Mouse (Mus musculus) limb, embryonic 11.5 days (tissue): ENCODE data around the gene Rsc1a1. TPM values are rescaled to one million over a fixed set of nuclear protein-coding genes. Genes with fewer than 3 reads are reported as not detected.

Experiments
- ATAC-seq: fragments of 200-750 bp; cut with Nextera tagmentation; 2 replicates; pipeline ENCODE4 v1.8.0; 2017; ENCODE audit warnings: low read depth; ENCODE audit not compliant: insufficient number of reproducible peaks, low FRiP score, low TSS enrichment
- DNase-seq: peaks from one replicate; pipeline ENCODE4 v3.0.0-alpha.2; 2015; ENCODE audit warnings: low spot score
- H3K27ac ChIP-seq: fragments of 300-500 bp; sonication (generic); replicated peaks from 2 replicates; pipeline ENCODE4 v1.5.1; 2014; ENCODE audit warnings: low read depth, mild to moderate bottlenecking, low read length
- H3K27me3 ChIP-seq: fragments of 300-500 bp; sonication (generic); 2 replicates; pipeline ENCODE4 v1.6.1; 2014; ENCODE audit warnings: mild to moderate bottlenecking, low read length, mixed read lengths; ENCODE audit not compliant: control insufficient read depth, insufficient read depth
- H3K36me3 ChIP-seq: fragments of 300-500 bp; sonication (generic); 2 replicates; pipeline ENCODE4 v1.6.1; 2014; ENCODE audit warnings: mild to moderate bottlenecking, low read length, moderate library complexity, mixed read lengths; ENCODE audit not compliant: control insufficient read depth, insufficient read depth
- H3K4me1 ChIP-seq: fragments of 300-500 bp; sonication (generic); 2 replicates; pipeline ENCODE4 v1.6.1; 2014; ENCODE audit warnings: low read length, mixed read lengths; ENCODE audit not compliant: control insufficient read depth, insufficient read depth
- H3K4me2 ChIP-seq: fragments of 300-500 bp; sonication (generic); 2 replicates; pipeline ENCODE4 v1.6.1; 2014; ENCODE audit warnings: low read depth, mild to moderate bottlenecking, moderate library complexity; ENCODE audit not compliant: severe bottlenecking
- H3K4me3 ChIP-seq: fragments of 300-500 bp; sonication (generic); 2 replicates; pipeline ENCODE4 v1.5.1; 2014; ENCODE audit warnings: low read depth, low read length
- H3K9ac ChIP-seq: fragments of 300-500 bp; sonication (generic); 2 replicates; pipeline ENCODE4 v1.6.1; 2014; ENCODE audit warnings: mild to moderate bottlenecking, low read length
- H3K9me3 ChIP-seq: fragments of 300-500 bp; sonication (generic); 2 replicates; pipeline ENCODE4 v1.6.1; 2016; ENCODE audit warnings: low read length; ENCODE audit not compliant: control insufficient read depth
- WGBS: fragments of 180-500 bp; shearing (Covaris S2); extraction: QIAGEN DNeasy Blood & Tissue Kit; methylation state at CpG from one replicate; pipeline ENCODE4 v1.1.7; 2014; 5-methylcytosine and 5-hydroxymethylcytosine counted together
- polyA plus RNA-seq: library from polyadenylated mRNA; unstranded; fragments of >200 nt; fragmentation: Nextera tagmentation; extraction: Ambion mirVana; gene quantifications from 2 replicates; pipeline ENCODE4 v1.2.1, GENCODE M21; 2014

The Rsc1a1 gene
- polyA plus RNA-seq, 1 experiment from 2014 or later = 3.5 TPM

DNA sequence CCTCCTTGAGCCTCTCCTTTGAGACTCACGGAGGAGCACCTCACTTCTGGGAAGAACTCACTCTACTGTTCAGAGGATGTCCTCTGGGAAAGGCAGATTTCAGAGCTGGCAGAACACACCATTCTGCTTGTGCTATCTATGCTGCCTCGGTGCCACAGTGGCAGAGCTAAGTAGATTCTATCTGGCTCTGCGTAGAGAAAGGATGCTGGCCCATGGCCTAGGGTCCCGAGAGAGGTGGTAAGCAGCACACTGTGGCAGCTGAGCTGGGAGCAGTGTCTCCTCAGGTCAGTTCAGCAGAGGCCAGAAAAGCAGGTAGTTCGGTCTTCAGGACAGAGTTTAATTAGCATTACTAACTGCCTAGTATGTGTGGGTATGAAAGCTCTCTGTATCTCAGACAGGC, 37.1 kb downstream of the Rsc1a1 start:
- no peak for ATAC-seq

GRCm38 (mm10) chr4:141647187-141647586, 38.2 kb downstream of the Rsc1a1 start:
- DNase-seq = no peak
- Histone ChIP-seq H3K9me3 (no peaks in the 10 kb centered on the region), H3K4me3 (no peak overlapping the region), H3K9ac (no peak overlapping the region), H3K4me1 (no peaks in the 10 kb centered on the region), H3K27me3 (no peaks in the 10 kb centered on the region), H3K27ac (no peak overlapping the region), H3K4me2 (no peak overlapping the region), H3K36me3 (peaks cover 5% of the 10 kb centered on the region; the same call in 1 of the 2 replicates)
- WGBS = 81% methylated on average over 3 of the region's 3 CpGs
- ATAC-seq = no peak

More for the DNA sequence above, 37.1 kb downstream of the Rsc1a1 start:
- Histone ChIP-seq H3K9me3 (no peaks in the 10 kb centered on the region), H3K36me3 (peaks cover 4% of the 10 kb centered on the region; the same call in 1 of the 2 replicates), H3K4me3 (no peak overlapping the region), H3K4me2 (no peak overlapping the region), H3K9ac (no peak overlapping the region), H3K4me1 (no peaks in the 10 kb centered on the region), H3K27me3 (no peaks in the 10 kb centered on the region), H3K27ac (no peak overlapping the region)
- WGBS = 93% methylated on average over 5 of the region's 5 CpGs
- no peak for DNase-seq

DNA sequence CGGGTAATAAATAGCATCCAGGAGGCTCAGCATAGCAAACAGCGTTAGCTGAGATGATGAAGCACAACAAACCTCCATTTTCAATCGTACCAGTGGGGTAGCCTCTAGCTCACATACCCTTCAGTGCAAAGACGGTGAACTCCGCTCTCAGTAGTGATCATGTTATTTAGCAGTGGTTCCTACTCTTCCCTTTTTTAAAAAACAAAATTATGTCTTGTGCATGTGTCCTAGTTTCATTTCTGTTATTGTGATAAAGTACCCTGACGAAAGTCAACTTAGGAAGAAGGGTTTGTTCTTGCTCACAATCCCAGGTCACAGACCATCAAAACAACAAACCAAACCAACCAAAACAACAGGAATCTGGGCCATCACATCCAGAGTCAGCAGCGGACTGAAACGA, 39.4 kb downstream of the Rsc1a1 start:
- ATAC-seq = no peak
- 93% methylated on average over 8 of the region's 8 CpGs for WGBS
- no peaks in the 10 kb centered on the region for H3K9me3 ChIP-seq
- DNase-seq = no peak
- no peaks in the 10 kb centered on the region for H3K27me3 ChIP-seq
- no peak overlapping the region for H3K27ac ChIP-seq
- no peak overlapping the region for H3K9ac ChIP-seq
- H3K4me2 ChIP-seq = no peak overlapping the region
- H3K4me1 ChIP-seq = no peaks in the 10 kb centered on the region
- H3K4me3 ChIP-seq = no peak overlapping the region
- peaks cover 10% of the 10 kb centered on the region for H3K36me3 ChIP-seq

DNA sequence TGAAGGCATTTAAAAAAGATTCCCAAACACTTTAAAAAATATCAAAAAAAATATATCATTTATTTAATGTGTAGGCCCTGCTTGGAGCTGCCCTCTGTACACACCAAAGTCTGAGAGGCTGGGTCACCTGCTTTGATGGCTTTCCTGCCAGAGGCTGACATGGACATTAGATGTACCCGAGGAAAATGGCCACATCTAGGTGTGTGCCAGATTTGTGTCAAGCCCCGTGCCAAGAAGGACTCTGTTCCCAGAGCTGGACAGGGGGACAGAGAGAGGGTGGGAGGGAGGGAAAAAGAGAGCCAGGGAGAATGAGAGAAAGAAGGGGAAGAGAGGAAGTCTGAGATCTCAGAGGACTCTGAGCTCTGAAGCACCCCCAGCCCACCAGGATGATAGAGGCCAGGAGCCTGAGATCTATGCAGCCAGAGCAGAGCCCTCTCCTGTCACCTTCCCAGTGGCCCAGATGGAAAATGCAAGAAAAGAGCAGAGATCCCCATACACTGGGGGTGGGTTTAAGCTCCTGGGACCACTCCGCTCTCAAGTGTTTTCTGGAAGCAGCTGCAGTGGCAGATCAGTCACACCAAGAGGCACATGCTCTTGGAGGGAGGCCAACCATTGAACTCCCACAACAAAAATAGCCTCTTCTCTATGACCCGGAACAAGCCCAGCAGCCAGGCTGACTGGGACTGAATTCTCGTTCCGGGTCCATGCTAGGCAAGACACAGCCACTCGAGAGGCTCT, 42.1 kb downstream of the Rsc1a1 start:
- H3K36me3 ChIP-seq = peaks cover 13% of the 10 kb centered on the region
- WGBS = 90% methylated on average over 7 of the region's 7 CpGs
- DNase-seq = no peak

DNA sequence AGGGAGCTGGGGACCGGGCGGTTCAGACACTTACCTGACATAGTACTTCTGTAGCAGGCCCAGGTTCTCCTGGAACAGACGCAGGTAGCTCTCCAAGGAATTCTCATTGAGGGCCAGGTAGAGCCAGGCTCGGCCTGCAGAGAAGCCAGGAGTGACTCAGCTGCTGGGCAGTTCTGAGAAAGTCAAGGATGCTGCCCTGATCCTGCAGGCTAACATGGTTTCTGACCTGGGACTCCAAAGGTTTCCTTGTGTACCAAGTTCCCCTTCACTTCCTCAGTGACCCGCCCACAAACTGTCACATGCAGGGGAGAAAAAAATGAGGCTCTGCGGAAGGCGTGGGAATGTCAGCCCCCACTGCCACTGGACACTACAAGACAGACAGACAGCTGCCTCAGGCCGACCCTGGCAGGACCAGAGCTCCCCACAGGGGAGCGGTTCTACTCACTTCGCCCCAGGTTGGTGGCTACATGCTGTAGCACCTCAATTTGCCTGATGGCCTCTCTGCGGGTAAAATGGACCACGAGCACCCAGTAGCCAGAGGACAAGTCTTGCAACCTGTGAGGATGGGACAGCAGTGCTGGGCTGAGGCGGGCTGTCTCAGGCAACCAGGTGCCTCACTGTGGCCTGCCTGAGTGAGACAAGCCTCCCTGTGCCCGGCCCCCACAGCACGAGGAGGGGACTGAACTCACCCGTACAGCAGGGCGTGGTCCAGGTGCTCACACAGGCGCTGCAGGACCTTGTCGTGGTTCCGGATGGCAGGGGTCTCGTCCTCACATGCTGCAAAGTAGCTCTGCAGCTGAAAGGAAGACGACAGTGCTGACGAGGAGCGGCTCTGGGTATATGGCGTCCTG, 43.2 kb downstream of the Rsc1a1 start:
- Histone ChIP-seq H3K9me3 (no peaks in the 10 kb centered on the region), H3K27ac (no peak overlapping the region), H3K27me3 (no peaks in the 10 kb centered on the region), H3K36me3 (peaks cover 13% of the 10 kb centered on the region), H3K9ac (no peak overlapping the region), H3K4me3 (no peak overlapping the region), H3K4me1 (no peaks in the 10 kb centered on the region), H3K4me2 (no peak overlapping the region)
- DNase-seq (no peak), ATAC-seq (no peak)
- 91% methylated on average over 25 of the region's 25 CpGs for WGBS

More for the DNA sequence above, 42.1 kb downstream of the Rsc1a1 start:
- no peak overlapping the region for H3K9ac ChIP-seq
- no peak for ATAC-seq
- H3K4me2 ChIP-seq = no peak overlapping the region
- no peaks in the 10 kb centered on the region for H3K4me1 ChIP-seq
- H3K9me3 ChIP-seq = no peaks in the 10 kb centered on the region
- no peak overlapping the region for H3K4me3 ChIP-seq
- no peaks in the 10 kb centered on the region for H3K27me3 ChIP-seq
- H3K27ac ChIP-seq = no peak overlapping the region

- H3K27ac ChIP-seq = no peak overlapping the region
- no peak overlapping the region for H3K4me3 ChIP-seq
- no peaks in the 10 kb centered on the region for H3K27me3 ChIP-seq
- H3K4me1 ChIP-seq = no peaks in the 10 kb centered on the region
- H3K4me2 ChIP-seq = no peak overlapping the region
- peaks cover 13% of the 10 kb centered on the region for H3K36me3 ChIP-seq
- ATAC-seq (no peak), DNase-seq (no peak)
- WGBS = 90% methylated on average over 7 of the region's 7 CpGs
- no peak overlapping the region for H3K9ac ChIP-seq
- H3K9me3 ChIP-seq = no peaks in the 10 kb centered on the region
Observed at GRCm38 (mm10) chr4:141641353-141641771, 44.0 kb downstream of the Rsc1a1 start.

- Histone ChIP-seq H3K9ac (no peak overlapping the region), H3K27me3 (no peaks in the 10 kb centered on the region), H3K9me3 (no peaks in the 10 kb centered on the region), H3K4me1 (no peaks in the 10 kb centered on the region), H3K4me2 (no peak overlapping the region), H3K4me3 (no peak overlapping the region), H3K36me3 (peaks cover 13% of the 10 kb centered on the region), H3K27ac (no peak overlapping the region)
- 82% methylated on average over 11 of the region's 11 CpGs for WGBS
- no peak for DNase-seq
- ATAC-seq = no peak
Observed at GRCm38 (mm10) chr4:141639474-141639873, 45.9 kb downstream of the Rsc1a1 start.

- H3K36me3 ChIP-seq = peaks cover 24% of the 10 kb centered on the region
- ATAC-seq = no peak
- DNase-seq = no peak
- no peak overlapping the region for H3K4me2 ChIP-seq
- H3K9ac ChIP-seq = no peak overlapping the region
- H3K9me3 ChIP-seq = no peaks in the 10 kb centered on the region
- no peaks in the 10 kb centered on the region for H3K4me1 ChIP-seq
- WGBS = 92% methylated on average over 5 of the region's 5 CpGs
- H3K27ac ChIP-seq = no peak overlapping the region
- no peaks in the 10 kb centered on the region for H3K27me3 ChIP-seq
- no peak overlapping the region for H3K4me3 ChIP-seq
Observed at GRCm38 (mm10) chr4:141636693-141637092, 48.7 kb downstream of the Rsc1a1 start.
